Mouse (Mus musculus) heart, embryonic 16.5 days (tissue): Measurements from ENCODE around the gene Eif4g3. TPM values are rescaled to one million over a fixed set of nuclear protein-coding genes. Genes with fewer than 3 reads are reported as not detected.
A peak's percentile ranks its signal among the peaks of the same experiment; 100 is the strongest.

Experiments
- ATAC-seq: fragments of 200-750 bp; cut with Nextera tagmentation; replicated peaks from 2 replicates; pipeline ENCODE4 v1.8.0; 2017; ENCODE audit warnings: moderate number of reproducible peaks; ENCODE audit not compliant: insufficient read depth, low FRiP score; ENCODE audit errors: extremely low read depth
- H3K27ac ChIP-seq: fragments of 300-500 bp; sonication (generic); 2 replicates; pipeline ENCODE4 v1.5.1; 2014; ENCODE audit warnings: mild to moderate bottlenecking, low read length, control low read depth, moderate library complexity
- H3K27me3 ChIP-seq: fragments of 300-500 bp; sonication (generic); 2 replicates; pipeline ENCODE4 v1.6.1; 2014; ENCODE audit warnings: low read length, mixed read lengths; ENCODE audit not compliant: control insufficient read depth, insufficient read depth
- H3K36me3 ChIP-seq: fragments of 300-500 bp; sonication (generic); 2 replicates; pipeline ENCODE4 v1.6.1; 2014; ENCODE audit not compliant: control insufficient read depth, insufficient read depth
- H3K4me1 ChIP-seq: fragments of 300-500 bp; sonication (generic); 2 replicates; pipeline ENCODE4 v1.6.1; 2014; ENCODE audit warnings: low read length, mixed read lengths; ENCODE audit not compliant: control insufficient read depth, insufficient read depth
- H3K4me2 ChIP-seq: fragments of 300-500 bp; sonication (generic); 2 replicates; pipeline ENCODE4 v1.6.1; 2014; ENCODE audit warnings: low read depth, mild to moderate bottlenecking, control low read depth, low read length
- H3K4me3 ChIP-seq: fragments of 300-500 bp; sonication (generic); 2 replicates; pipeline ENCODE4 v1.5.1; 2014; ENCODE audit warnings: mild to moderate bottlenecking, control low read depth, low read length
- H3K9ac ChIP-seq: fragments of 300-500 bp; sonication (generic); 2 replicates; pipeline ENCODE4 v1.6.1; 2014; ENCODE audit warnings: low read length, control low read depth
- H3K9me3 ChIP-seq: fragments of 300-500 bp; sonication (generic); replicated peaks from 2 replicates; pipeline ENCODE4 v1.6.1; 2016; ENCODE audit warnings: low read length; ENCODE audit not compliant: control insufficient read depth
- WGBS: fragments of 180-500 bp; shearing (Covaris S2); extraction: QIAGEN DNeasy Blood & Tissue Kit; methylation state at CpG from one replicate; pipeline ENCODE4 v1.1.7; 2014; 5-methylcytosine and 5-hydroxymethylcytosine counted together
- polyA plus RNA-seq: library from polyadenylated mRNA; unstranded; fragments of >200 nt; fragmentation: Nextera tagmentation; extraction: Ambion mirVana; gene quantifications from 2 replicates; pipeline ENCODE4 v1.2.1, GENCODE M21; 2015

Eif4g3 gene
- polyA plus RNA-seq, 1 experiment from 2014 or later = 18.9 TPM

DNA sequence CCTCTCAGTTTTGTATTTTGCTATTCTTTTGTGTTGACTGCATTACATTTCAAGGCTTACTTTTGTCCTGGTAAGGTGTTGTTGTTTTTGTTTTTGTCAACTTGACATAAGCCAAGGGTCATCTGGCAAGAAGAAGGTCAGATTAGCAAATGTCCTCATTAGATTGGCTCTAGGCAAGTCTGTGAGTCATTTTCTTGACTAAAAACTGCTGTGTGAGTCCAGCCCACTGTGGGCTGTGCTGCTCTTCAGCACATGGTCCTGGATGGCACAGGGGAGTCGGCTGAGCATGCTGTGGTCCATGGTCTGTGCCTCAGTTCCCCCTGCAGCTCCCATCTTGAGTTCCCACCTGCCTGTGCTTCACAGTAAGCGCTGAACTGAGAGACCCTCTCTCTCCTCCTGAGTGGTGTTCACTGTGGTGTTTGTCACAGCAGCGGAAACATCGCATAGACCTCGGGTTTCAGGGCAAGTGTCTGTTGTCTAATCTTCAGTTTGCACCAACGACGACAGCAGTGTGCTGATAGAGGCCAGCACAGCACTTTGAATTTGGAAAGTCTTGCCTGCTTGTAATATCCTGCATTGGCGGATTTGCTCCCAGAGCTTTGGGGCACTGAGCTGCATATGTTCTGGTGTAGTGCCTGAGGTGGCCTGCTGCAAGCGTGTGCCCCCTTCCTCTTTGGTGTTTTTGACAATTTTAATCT lies 30.7 kb downstream of the Eif4g3 start:
- no peak overlapping the region for H3K9ac ChIP-seq
- H3K9me3 ChIP-seq = no peaks in the 10 kb centered on the region
- ATAC-seq = no peak

GRCm38 (mm10) chr4:138029168-138029567 lies 36.3 kb downstream of the Eif4g3 start:
- Histone ChIP-seq H3K27ac (no peak overlapping the region), H3K4me2 (no peak overlapping the region), H3K36me3 (peaks cover 23% of the 10 kb centered on the region), H3K9ac (no peak overlapping the region), H3K9me3 (no peaks in the 10 kb centered on the region), H3K27me3 (no peaks in the 10 kb centered on the region), H3K4me1 (peaks cover 5% of the 10 kb centered on the region), H3K4me3 (no peak overlapping the region)
- WGBS = 86% methylated on average over 6 of the region's 6 CpGs
- ATAC-seq = no peak

More for the DNA sequence above, 30.7 kb downstream of the Eif4g3 start:
- H3K36me3 ChIP-seq = peaks cover 10% of the 10 kb centered on the region
- WGBS = 68% methylated on average over 9 of the region's 9 CpGs
- H3K4me2 ChIP-seq = no peak overlapping the region
- no peaks in the 10 kb centered on the region for H3K27me3 ChIP-seq
- no peak overlapping the region for H3K4me3 ChIP-seq
- no peak overlapping the region for H3K27ac ChIP-seq
- H3K4me1 ChIP-seq = peaks cover 15% of the 10 kb centered on the region

- H3K4me1 ChIP-seq = no peaks in the 10 kb centered on the region
- WGBS = 88% methylated on average over 10 of the region's 10 CpGs
- H3K4me2 ChIP-seq = no peak overlapping the region
- ATAC-seq = no peak
- H3K36me3 ChIP-seq = peaks cover 22% of the 10 kb centered on the region
- H3K9me3 ChIP-seq = no peaks in the 10 kb centered on the region
- H3K9ac ChIP-seq = no peak overlapping the region
- H3K4me3 ChIP-seq = no peak overlapping the region
- H3K27me3 ChIP-seq = no peaks in the 10 kb centered on the region
- H3K27ac ChIP-seq = no peak overlapping the region
These were observed 39.0 kb downstream of the Eif4g3 start for GRCm38 (mm10) chr4:138031828-138032227.

DNA sequence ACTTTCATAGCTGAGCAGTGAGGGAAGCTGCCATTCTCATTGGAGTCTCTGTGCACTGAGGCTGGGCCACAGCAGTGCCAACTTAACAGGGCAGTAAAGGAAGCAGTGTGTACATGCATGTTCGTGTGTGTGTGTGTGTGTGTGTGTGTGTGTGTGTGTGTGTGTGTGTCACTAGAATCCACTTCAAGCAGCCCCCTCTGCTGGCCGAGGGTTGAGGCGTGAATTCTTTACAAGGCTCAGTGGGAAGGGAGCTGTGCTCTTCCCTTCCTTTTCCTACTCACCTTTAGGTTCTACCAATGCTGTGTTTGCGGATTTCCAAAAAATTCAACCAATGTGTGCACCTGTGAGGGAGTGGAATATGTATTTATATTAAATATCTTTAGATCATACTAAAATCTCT lies 41.0 kb downstream of the Eif4g3 start:
- Histone ChIP-seq H3K9ac (no peak overlapping the region), H3K27me3 (no peaks in the 10 kb centered on the region), H3K9me3 (no peaks in the 10 kb centered on the region), H3K4me3 (no peak overlapping the region), H3K27ac (no peak overlapping the region), H3K4me1 (peaks cover 10% of the 10 kb centered on the region; the same call in 1 of the 2 replicates), H3K4me2 (no peak overlapping the region), H3K36me3 (peaks cover 12% of the 10 kb centered on the region)
- 75% methylated on average over 4 of the region's 4 CpGs for WGBS
- ATAC-seq = no peak

DNA sequence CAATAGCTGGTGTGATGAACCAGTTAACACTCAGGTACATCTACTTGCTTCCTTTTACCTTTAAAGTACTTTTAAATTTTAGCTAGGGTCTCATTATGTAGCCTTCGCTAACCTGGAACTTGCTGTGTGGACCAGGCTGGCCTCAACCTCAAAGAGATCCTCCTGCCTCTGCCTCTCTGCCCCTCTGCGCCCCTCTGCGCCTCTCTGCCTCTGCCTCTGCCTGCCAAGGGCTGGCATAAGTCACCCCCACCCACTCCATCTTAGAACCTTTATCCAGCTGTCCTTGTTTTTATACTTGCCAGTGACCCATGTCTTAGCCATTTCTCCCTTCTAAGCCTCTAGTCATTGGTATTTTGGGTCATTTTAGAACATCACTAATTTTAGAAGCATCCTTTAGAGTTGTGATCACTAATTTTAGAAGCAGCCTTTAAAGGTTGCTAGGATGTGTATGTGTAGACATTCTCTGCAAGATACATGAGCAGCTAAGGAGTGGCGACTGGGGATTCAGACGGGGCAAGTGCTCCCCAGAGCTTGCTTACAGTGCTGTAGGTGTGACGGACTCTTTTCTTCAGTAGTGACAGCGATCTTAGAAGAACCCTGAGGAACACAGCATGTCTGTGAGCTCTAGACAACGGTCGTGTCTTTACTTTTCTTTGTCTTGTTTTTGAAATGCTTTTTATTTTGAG lies 42.8 kb downstream of the Eif4g3 start:
- no peak overlapping the region for H3K4me2 ChIP-seq
- no peaks in the 10 kb centered on the region for H3K27me3 ChIP-seq
- WGBS = 83% methylated on average over 9 of the region's 9 CpGs
- no peak overlapping the region for H3K9ac ChIP-seq
- no peak for ATAC-seq
- no peak overlapping the region for H3K4me3 ChIP-seq
- H3K4me1 ChIP-seq = peaks cover 12% of the 10 kb centered on the region; the same call in 1 of the 2 replicates
- 0 out of 2 replicates have a peak overlapping the region, but pooled peaks have one; percentile 9 for H3K27ac ChIP-seq
- peaks cover 12% of the 10 kb centered on the region for H3K36me3 ChIP-seq
- H3K9me3 ChIP-seq = no peaks in the 10 kb centered on the region

DNA sequence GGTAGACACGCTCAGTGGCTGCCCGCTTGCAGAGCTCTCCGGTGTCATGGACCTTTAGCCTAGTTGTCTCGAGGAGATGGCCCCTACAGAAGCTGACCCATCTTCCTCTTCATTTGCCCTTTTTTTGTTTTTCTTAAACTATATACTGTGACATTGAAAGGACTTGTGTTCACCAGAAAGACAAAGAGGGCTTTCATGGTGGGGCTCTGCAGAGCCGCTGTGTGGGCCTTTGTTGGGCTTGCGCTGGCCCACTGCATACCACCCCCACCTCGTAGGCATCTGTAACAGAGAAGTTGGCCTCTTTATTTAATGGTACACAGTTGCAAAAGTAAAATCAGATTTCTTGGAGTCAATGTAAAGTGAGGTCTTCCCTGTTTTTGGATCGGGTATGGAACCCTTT lies 44.3 kb downstream of the Eif4g3 start:
- no peaks in the 10 kb centered on the region for H3K27me3 ChIP-seq
- no peak for ATAC-seq
- H3K4me2 ChIP-seq = no peak overlapping the region
- H3K4me1 ChIP-seq = peaks cover 12% of the 10 kb centered on the region; the same call in 1 of the 2 replicates
- H3K27ac ChIP-seq = no peak overlapping the region
- H3K4me3 ChIP-seq = no peak overlapping the region
- no peaks in the 10 kb centered on the region for H3K9me3 ChIP-seq
- 75% methylated on average over 8 of the region's 8 CpGs for WGBS
- no peak overlapping the region for H3K9ac ChIP-seq
- H3K36me3 ChIP-seq = peaks cover 8% of the 10 kb centered on the region; the same call in 1 of the 2 replicates

- Histone ChIP-seq H3K9me3 (no peaks in the 10 kb centered on the region), H3K4me3 (no peak overlapping the region), H3K36me3 (peaks cover 1% of the 10 kb centered on the region; the same call in 1 of the 2 replicates), H3K27ac (no peak overlapping the region), H3K4me1 (peaks cover 12% of the 10 kb centered on the region; the same call in 1 of the 2 replicates), H3K27me3 (no peaks in the 10 kb centered on the region), H3K4me2 (no peak overlapping the region), H3K9ac (no peak overlapping the region)
- WGBS = 59% methylated on average over 1 of the region's 1 CpGs
- no peak for ATAC-seq
These were observed 45.1 kb downstream of the Eif4g3 start for GRCm38 (mm10) chr4:138037896-138038295.

GRCm38 (mm10) chr4:138038365-138039274 lies 45.8 kb downstream of the Eif4g3 start:
- Histone ChIP-seq H3K27ac (no peak overlapping the region), H3K9me3 (no peaks in the 10 kb centered on the region), H3K27me3 (no peaks in the 10 kb centered on the region), H3K36me3 (no peaks in the 10 kb centered on the region), H3K4me3 (no peak overlapping the region), H3K9ac (no peak overlapping the region), H3K4me2 (no peak overlapping the region), H3K4me1 (peaks cover 12% of the 10 kb centered on the region; the same call in 1 of the 2 replicates)
- no peak for ATAC-seq
- 49% methylated on average over 13 of the region's 13 CpGs for WGBS
